Mouse (Mus musculus) lung, postnatal 0 days (tissue): ENCODE results near the gene Rps6ka3. TPM values are rescaled to one million over a fixed set of nuclear protein-coding genes. Genes with fewer than 3 reads are reported as not detected.
A peak's percentile ranks its signal among the peaks of the same experiment; 100 is the strongest.

Source experiments
- ATAC-seq: fragments of 200-750 bp; cut with Nextera tagmentation; 2 replicates; pipeline ENCODE4 v1.8.0; 2017; ENCODE audit warnings: moderate library complexity
- DNase-seq: peaks from one replicate; pipeline ENCODE4 v3.0.0-alpha.2; 2016; ENCODE audit warnings: low spot score
- H3K27ac ChIP-seq: fragments of 300-500 bp; sonication (generic); 2 replicates; pipeline ENCODE4 v1.5.1; 2014; ENCODE audit warnings: antibody characterized with exemption, mild to moderate bottlenecking, low read length, mixed read lengths
- H3K27me3 ChIP-seq: fragments of 300-500 bp; sonication (generic); replicated peaks from 2 replicates; pipeline ENCODE4 v1.6.1; 2014; ENCODE audit warnings: low read length, mixed read lengths; ENCODE audit not compliant: insufficient read depth
- H3K36me3 ChIP-seq: fragments of 300-500 bp; sonication (generic); 2 replicates; pipeline ENCODE4 v1.6.1; 2014; ENCODE audit warnings: low read length, mixed read lengths; ENCODE audit not compliant: insufficient read depth
- H3K4me1 ChIP-seq: fragments of 300-500 bp; sonication (generic); 2 replicates; pipeline ENCODE4 v1.6.1; 2014; ENCODE audit warnings: antibody characterized with exemption, low read depth, low read length, mixed read lengths; ENCODE audit not compliant: insufficient read depth
- H3K4me2 ChIP-seq: fragments of 300-500 bp; sonication (generic); replicated peaks from 2 replicates; pipeline ENCODE4 v1.6.1; 2014; ENCODE audit warnings: low read depth, mild to moderate bottlenecking, low read length, moderate library complexity, mixed read lengths
- H3K4me3 ChIP-seq: fragments of 300-500 bp; sonication (generic); 2 replicates; pipeline ENCODE4 v1.5.1; 2014; ENCODE audit warnings: low read depth, low read length
- H3K9ac ChIP-seq: fragments of 300-500 bp; sonication (generic); replicated peaks from 2 replicates; pipeline ENCODE4 v1.6.1; 2014; ENCODE audit warnings: low read depth, mild to moderate bottlenecking
- H3K9me3 ChIP-seq: fragments of 300-500 bp; sonication (generic); 2 replicates; pipeline ENCODE4 v1.6.1; 2016; ENCODE audit warnings: low read length, mixed read lengths
- CTCF ChIP-seq: IDR thresholded peaks from 2 replicates; pipeline ENCODE4 v1.5.1; 2016; ENCODE audit warnings: antibody characterized with exemption, mild to moderate bottlenecking
- EP300 ChIP-seq: IDR thresholded peaks from 2 replicates; pipeline ENCODE4 v1.6.1; 2016; ENCODE audit warnings: antibody characterized with exemption, mild to moderate bottlenecking, control low read depth
- WGBS: fragments of 180-500 bp; shearing (Covaris S2); extraction: QIAGEN DNeasy Blood & Tissue Kit; methylation state at CpG from one replicate; pipeline ENCODE4 v1.1.7; 2014; 5-methylcytosine and 5-hydroxymethylcytosine counted together
- polyA plus RNA-seq: library from polyadenylated mRNA; unstranded; fragments of >200 nt; fragmentation: Nextera tagmentation; extraction: Ambion mirVana; gene quantifications from 2 replicates; pipeline ENCODE4 v1.2.1, GENCODE M21; 2015

Gene Rps6ka3
- polyA plus RNA-seq, 1 experiment from 2014 or later, result 6.8 TPM

DNA sequence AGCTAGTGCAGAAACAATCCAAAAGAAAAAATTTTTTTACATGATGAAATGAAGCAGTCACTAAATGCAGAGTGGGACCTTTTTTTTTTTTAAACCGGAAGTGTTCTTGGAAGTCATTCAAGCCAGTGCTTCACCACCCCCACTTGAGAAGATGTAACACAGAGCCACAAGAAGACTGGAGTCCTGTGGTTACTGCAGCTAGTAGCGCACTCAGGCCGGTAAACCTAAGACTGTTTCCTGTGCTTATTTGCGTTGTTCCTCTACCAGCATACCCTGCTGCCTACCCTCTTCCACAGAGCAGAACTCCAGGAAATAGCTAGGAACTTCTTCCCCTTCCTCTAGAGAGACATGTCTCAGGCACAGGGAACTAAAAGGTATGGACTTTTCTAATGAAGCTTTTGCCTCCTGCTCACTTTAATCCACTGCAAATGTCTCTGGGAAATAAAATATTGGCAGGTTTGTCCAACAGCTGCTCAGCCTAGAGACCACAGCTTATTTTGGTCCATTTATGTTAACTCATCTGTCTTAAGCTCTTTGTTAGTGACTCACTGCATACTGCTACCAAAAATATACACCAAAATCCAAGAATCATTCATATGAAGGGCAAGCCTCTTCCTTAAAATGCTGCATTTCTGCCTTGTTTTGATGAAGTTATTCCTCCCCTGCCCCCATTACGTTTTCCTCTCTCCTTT is 931 bp downstream of the Rps6ka3 start:
- no peak for ATAC-seq
- Histone ChIP-seq H3K27ac (no peak overlapping the region), H3K27me3 (no peaks in the 10 kb centered on the region), H3K4me1 (no peaks in the 10 kb centered on the region), H3K36me3 (no peaks in the 10 kb centered on the region), H3K4me2 (no peak overlapping the region), H3K4me3 (no peak overlapping the region), H3K9ac (no peak overlapping the region), H3K9me3 (no peaks in the 10 kb centered on the region)
- WGBS, result 35% methylated on average over 5 of the region's 5 CpGs
- DNase-seq, result no peak
- TF ChIP-seq CTCF (no peak), EP300 (no peak)

DNA sequence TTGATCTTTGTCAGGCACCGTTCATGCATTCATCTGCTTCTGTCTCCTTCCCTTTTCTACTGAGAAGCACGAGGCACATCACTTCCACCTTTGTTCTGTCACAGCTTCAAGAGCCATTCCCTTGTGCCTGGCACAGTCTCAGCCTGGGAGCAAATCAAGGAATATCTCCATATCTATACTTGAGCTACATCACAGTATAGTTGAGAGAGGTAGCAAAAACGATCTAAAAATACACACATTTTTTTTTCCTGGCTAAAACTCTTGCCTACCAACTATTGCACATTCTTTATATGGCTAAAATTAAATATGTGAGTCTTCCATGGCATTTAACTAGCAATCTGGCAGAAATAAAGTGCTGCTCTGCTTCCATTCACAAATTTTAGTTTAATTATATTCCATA is 5.1 kb downstream of the Rps6ka3 start:
- ATAC-seq (no peak), DNase-seq (no peak)
- no peaks in the 10 kb centered on the region for H3K9me3 ChIP-seq
- no peaks in the 10 kb centered on the region for H3K36me3 ChIP-seq
- TF ChIP-seq EP300, result no peak
- TF ChIP-seq CTCF, result no peak
- H3K4me2 ChIP-seq, result no peak overlapping the region
- H3K9ac ChIP-seq, result no peak overlapping the region
- 30% methylated on average over 3 of the region's 3 CpGs for WGBS
- H3K4me1 ChIP-seq, result no peaks in the 10 kb centered on the region
- no peaks in the 10 kb centered on the region for H3K27me3 ChIP-seq
- no peak overlapping the region for H3K4me3 ChIP-seq
- H3K27ac ChIP-seq, result no peak overlapping the region

DNA sequence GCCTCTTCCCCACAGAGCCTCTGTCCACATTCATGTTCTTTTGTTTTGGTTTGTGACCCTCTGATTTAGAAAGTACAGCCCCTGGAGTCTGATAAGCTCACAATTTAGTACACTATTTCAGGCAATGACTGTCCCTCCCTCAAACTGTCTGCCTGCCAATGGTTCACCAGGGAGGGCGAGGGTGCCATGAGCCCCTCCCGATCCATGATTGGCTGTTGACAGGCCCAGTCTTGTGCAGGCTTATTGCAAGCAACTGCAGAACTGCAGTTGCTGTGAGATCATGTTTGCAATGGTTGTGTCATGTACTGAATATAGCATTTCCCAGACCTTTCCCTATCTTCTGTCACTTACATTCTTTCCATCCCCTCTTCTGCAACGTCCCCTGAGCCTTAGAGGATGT is 12.4 kb downstream of the Rps6ka3 start:
- Histone ChIP-seq H3K4me1 (no peaks in the 10 kb centered on the region), H3K36me3 (no peaks in the 10 kb centered on the region), H3K4me2 (no peak overlapping the region), H3K27ac (no peak overlapping the region), H3K4me3 (no peak overlapping the region), H3K9me3 (no peaks in the 10 kb centered on the region), H3K27me3 (no peaks in the 10 kb centered on the region), H3K9ac (no peak overlapping the region)
- TF ChIP-seq EP300 (no peak), CTCF (no peak)
- ATAC-seq (no peak), DNase-seq (no peak)
- WGBS, result 58% methylated on average over 3 of the region's 3 CpGs

DNA sequence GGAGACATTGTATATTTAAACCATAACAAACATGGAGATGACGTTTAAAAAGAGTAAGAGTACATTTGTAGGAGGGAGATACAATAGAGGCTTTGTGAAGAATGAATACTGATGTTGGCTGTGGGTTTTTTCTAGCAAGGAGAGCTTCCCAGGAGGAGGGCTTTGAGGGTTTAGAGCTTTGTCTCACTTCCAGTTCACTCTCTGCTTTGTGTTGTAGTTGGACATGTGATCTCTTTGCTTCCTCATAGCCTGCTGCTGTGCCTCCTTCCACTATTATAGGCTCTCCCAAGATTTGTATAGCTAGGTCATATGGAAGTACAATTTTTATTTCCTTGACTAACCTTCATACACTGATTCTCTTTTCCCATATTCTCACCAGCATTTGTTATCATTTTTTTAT is 27.2 kb downstream of the Rps6ka3 start:
- no peak for TF ChIP-seq CTCF
- TF ChIP-seq EP300, result no peak
- no peak for DNase-seq
- H3K27me3 ChIP-seq, result no peaks in the 10 kb centered on the region
- H3K4me1 ChIP-seq, result no peaks in the 10 kb centered on the region
- H3K9me3 ChIP-seq, result no peaks in the 10 kb centered on the region
- WGBS, result 46% methylated on average over 1 of the region's 1 CpGs
- H3K9ac ChIP-seq, result no peak overlapping the region
- no peak overlapping the region for H3K4me3 ChIP-seq
- H3K27ac ChIP-seq, result no peak overlapping the region
- ATAC-seq, result no peak
- no peaks in the 10 kb centered on the region for H3K36me3 ChIP-seq
- no peak overlapping the region for H3K4me2 ChIP-seq

DNA sequence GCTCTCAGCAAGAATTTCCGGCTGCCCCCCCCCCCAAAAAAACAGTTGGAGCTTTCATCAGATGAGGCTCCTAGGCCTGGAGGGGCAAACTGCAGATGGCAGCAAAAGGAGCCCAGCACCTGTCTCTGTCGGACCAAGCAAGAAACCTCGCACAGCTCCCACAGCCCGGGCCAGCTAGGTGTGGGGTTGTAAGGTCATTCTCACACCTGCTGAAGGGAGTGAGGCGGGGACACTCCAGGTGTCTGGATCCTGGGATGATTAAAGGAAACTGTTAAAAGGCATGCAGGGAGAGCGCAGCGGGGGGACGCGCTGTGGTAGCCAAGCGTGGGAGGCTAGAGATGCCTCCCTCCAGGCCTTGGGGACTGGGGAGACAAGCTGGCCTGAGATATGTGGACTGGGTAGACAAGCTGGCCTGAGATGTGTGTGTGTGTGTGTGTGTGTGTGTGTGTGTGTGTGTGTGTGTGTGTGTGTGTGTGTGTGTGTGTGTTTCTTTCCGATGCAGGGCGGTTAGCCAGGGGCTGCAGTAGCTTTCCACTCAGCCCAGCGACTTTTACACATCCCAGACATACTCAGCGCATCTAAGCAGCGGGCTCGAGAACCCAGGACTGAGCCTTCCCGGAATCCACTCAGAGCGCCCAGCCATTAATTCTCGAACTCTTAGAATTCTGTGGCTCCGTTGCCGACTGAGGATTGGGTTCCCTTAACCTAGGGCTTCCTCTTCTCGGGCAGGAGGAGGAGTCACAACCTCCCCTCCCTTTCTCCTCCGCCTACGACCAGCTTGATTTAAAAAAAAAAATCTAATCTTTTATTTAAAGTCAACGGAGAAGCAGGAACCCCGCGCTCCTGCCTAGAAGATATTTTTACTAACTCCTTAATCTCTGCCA is 44.1 kb downstream of the Rps6ka3 start:
- ATAC-seq, result peak; percentile 17; the same call in 1 of the 2 replicates
- 16% methylated on average over 24 of the region's 27 CpGs for WGBS

More for the DNA sequence above, 44.1 kb downstream of the Rps6ka3 start:
- Histone ChIP-seq H3K27ac (peak overlapping the region; percentile 84), H3K4me3 (peak overlapping the region; percentile 62), H3K9ac (0 out of 2 replicates have a peak overlapping the region, but pooled peaks have one; percentile 8), H3K9me3 (no peaks in the 10 kb centered on the region), H3K4me2 (peak overlapping the region; percentile 57), H3K36me3 (no peaks in the 10 kb centered on the region), H3K27me3 (no peaks in the 10 kb centered on the region), H3K4me1 (no peaks in the 10 kb centered on the region)
- TF ChIP-seq EP300, result no peak
- no peak for TF ChIP-seq CTCF
- DNase-seq, result peak; percentile 72
